Mouse (Mus musculus) lung, postnatal 10 days (tissue): ENCODE measurements around the gene Cdc42ep3.

Source experiments
- DNase-seq: peaks from one replicate; pipeline ENCODE4 v3.0.0; 2021

The Cdc42ep3 gene

GRCm38 (mm10) chr17:79343334-79343946, 11.5 kb downstream of the Cdc42ep3 start:
- no peak for DNase-seq

- DNase-seq = no peak
Observed at GRCm38 (mm10) chr17:79342639-79343333, 12.1 kb downstream of the Cdc42ep3 start.

GRCm38 (mm10) chr17:79341946-79342470, 12.9 kb downstream of the Cdc42ep3 start:
- no peak for DNase-seq

DNA sequence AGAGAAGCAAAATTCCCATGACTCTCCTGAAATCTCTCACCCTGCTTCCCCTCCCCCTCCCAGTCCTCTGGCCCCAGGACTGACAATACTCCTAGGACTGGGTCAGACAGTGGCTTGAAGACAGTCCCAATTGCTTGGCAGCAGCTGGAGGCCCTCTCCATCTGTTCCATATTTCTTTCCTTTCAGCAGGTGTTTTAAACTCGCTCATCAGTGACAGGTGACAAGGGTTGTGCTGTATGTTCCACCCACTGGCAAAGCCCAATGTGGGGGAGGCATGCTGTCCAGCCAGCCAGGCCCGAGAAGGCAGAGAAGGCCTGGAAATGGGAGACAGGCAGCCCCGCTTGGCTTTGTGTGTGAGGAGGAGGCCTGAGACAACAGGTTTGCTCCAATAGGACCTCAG, 17.4 kb downstream of the Cdc42ep3 start:
- DNase-seq = no peak

- DNase-seq = no peak
Observed at GRCm38 (mm10) chr17:79334701-79335100, 20.2 kb downstream of the Cdc42ep3 start.

DNA sequence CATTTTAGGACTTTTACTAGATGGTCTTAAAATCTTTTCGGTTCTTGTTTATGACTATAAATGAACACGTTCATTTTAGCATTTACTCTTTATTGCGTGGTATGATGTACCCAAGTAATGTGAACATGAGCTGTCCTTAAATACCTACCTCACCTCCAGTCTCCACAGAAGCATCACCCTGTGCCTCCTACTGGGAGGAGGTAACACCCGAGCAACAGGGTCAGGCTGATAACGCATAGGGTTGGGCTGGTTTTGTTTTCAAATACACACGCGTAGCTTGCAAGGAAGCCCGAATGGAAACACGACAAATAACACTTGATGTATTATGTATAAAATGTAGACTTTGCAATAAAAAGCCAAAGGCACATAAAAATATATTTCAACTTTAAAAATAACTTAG, 21.2 kb downstream of the Cdc42ep3 start:
- no peak for DNase-seq

DNA sequence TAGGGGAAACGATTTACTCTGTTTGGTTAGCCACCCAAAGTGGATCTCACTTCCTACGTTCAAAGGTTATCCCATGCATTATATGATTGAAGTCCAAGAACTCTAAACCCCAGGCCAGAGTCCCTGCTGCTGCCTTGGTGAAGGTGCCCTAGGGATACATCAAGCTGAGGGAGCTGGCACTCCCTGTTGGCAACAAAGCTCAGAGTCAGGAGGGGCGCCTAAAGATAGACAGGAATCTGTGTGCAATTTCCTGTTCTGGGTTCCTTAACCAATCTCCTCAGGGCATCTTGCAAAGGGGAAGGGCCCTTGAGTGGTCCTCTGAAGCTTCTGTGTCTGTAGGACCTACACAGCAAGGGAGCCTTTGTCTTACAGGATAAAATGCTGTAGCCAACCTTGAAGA, 22.0 kb downstream of the Cdc42ep3 start:
- no peak for DNase-seq

GRCm38 (mm10) chr17:79330397-79330796, 24.5 kb downstream of the Cdc42ep3 start:
- no peak for DNase-seq

DNA sequence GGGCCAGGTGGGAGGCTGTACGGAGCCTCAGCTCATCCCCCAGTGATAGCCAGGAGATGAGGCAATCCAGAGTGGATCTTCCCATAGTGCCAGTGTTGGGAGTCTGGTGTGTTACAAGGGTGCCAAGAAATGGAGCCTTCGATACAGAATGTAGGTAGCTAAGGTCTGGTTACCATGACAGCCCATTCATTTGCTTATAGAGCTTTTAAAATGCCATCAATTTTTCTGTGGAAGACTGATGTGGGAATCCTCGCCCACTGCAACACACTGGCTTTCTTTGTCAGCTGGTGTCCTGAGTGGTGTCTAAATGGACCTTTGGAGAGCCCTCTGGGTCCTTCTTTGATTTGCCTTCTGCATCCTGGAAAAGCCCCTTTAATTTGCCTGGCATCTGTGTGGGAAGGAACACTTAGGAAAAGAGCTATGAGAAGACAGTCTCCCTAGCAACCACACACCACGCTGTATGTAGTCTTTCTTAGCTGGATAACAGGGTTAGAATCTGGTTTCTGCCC, 28.0 kb downstream of the Cdc42ep3 start:
- DNase-seq = no peak

- peak; percentile 41 for DNase-seq
Observed at GRCm38 (mm10) chr17:79317085-79317751, 37.7 kb downstream of the Cdc42ep3 start.

GRCm38 (mm10) chr17:79315415-79316094, 39.3 kb downstream of the Cdc42ep3 start:
- no peak for DNase-seq

GRCm38 (mm10) chr17:79310465-79310864, 44.4 kb downstream of the Cdc42ep3 start:
- no peak for DNase-seq

DNA sequence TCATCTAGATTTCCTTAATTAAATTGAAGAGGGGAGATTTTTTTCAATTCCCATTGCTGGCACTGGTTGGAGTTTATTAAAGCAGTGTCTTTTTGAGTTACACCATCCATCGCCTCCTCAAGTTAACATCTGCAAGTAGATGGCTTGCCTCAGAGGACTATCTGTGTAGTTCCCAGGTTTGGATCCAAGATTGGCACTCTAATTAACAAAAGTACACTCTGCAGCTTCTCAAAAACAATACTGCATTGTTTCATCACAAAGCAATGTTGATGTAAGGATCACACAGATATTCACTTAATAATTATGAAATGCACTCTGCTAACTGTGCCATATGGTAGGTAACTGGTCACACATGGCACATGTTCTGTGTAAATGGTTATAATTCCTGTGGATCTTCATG, 45.4 kb downstream of the Cdc42ep3 start:
- DNase-seq = no peak

DNA sequence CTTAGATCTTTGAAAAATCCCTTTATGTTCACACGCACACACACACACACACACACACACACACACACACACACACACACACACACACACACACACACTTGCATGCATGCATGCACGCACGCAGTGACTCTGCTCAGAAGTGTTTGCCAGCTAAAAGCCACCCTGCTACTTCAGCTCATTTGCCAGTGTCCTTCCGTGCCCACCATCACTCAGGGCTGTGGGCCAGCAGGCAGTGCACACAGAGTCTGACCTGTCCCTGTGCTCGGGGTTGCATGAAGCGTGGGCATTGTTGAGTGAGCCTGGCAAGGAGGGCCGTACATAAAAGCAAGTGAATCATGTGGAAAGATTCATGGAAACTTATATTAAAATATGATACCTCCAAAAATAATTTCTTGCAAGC, 49.2 kb downstream of the Cdc42ep3 start:
- no peak for DNase-seq

DNA sequence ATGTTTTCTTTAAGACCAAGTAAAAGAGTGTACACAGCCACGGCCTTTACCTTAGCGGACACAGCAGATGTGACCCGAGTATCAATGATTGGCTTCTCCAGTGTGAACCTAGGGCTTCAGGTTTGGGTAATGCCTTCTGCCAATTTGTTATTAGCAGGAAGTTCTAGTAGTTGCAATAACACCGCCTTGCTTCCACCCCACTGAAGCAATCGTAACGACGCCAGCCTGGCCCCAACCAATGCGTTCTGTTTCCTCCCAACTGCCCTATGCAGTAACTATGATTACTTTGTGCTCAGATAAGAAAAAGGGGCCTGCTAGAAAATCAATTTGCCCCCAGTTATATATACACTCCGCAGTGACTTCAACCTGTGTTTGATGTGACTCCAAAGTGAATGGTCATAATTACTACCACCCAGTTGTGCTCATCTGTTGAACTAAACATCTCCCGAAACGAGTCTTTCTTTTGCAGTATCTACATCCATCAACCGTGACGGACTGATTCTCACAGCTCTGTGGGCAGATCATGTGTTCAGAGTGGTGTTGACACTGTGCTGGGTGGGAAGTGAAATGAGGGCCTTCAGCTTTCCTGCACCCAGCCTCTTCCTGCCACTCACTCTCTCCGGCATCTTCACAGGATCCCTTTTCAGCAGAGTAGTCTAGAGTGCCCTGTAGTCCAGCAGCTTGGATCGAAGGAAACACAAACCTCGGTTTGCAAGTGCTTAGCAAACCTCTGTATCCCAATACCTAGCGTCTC, 51.0 kb downstream of the Cdc42ep3 start:
- DNase-seq = no peak

GRCm38 (mm10) chr17:79303238-79303637, 51.7 kb downstream of the Cdc42ep3 start:
- DNase-seq = no peak

- no peak for DNase-seq
Observed at GRCm38 (mm10) chr17:79299925-79300324, 55.0 kb downstream of the Cdc42ep3 start.

- DNase-seq = no peak
Observed at GRCm38 (mm10) chr17:79298968-79299367, 55.9 kb downstream of the Cdc42ep3 start.

DNA sequence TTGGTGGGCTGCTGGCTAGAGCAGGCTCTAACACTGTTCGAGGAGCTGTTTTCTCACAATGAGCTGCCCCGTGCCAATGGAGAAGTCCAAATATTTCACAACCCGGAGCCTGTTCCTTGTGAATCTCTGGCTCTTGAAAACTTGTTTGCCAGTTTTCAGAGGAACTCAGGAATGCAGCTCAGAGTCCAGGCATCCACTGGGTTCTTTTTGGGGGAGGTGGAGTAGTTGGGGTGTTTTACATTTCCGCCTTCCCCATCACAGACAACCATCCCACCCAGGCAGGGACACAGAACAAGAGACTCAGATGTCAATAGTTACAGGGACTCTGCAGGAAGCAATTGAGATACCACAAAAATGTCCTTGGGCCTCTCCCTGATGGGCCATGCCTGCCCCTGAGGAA, 59.0 kb downstream of the Cdc42ep3 start:
- DNase-seq = peak; percentile 36

GRCm38 (mm10) chr17:79291672-79292071, 63.2 kb downstream of the Cdc42ep3 start:
- DNase-seq = no peak

DNA sequence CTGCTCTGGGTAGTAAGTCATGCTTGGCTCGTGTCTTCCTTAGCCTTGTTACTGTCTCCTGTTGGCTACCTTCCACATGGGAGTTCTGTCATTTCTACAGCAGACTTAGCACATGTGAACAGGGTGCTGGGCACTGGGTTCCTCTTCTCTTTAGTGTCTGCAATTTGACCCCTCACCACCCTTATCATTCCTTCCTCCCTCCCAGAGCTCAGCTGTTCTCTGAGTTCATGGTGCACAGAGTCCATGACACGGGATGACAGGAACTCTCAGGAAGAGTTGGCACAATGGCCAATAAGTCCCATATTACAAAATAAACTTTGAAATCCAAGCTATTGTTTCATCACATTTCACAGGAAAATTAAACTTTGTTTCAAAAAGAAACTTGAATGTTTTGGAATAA, 64.2 kb downstream of the Cdc42ep3 start:
- DNase-seq = no peak

GRCm38 (mm10) chr17:79287302-79287701, 67.6 kb downstream of the Cdc42ep3 start:
- peak; percentile 22 for DNase-seq
